Mouse (Mus musculus): ENCODE results near the gene Bzw1.
A peak's percentile ranks its signal among the peaks of the same experiment; 100 is the strongest.
"Not testable (repeated sequence)": the region's sequence is repeated elsewhere in the genome, so short reads cannot be mapped to it uniquely, and the experiment has no call there.

Gene Bzw1

GRCm38 (mm10) chr1:58392652-58393283 lies at the start of gene Bzw1:
Bzw1 (plus strand) TSS chr1:58392898.
- peak; percentile 94 for DNase-seq (ENCODE audit: low read depth, low spot score)

GRCm38 (mm10) chr1:58343861-58344260 lies 48.8 kb upstream of the Bzw1 start:
- no peak for DNase-seq (ENCODE audit: low read depth, low spot score)

GRCm38 (mm10) chr1:58344570-58344969 lies 48.1 kb upstream of the Bzw1 start:
- DNase-seq (ENCODE audit: low read depth, low spot score): no peak

- DNase-seq (ENCODE audit: low read depth, low spot score): no peak
Observed at GRCm38 (mm10) chr1:58346159-58346558, 46.5 kb upstream of the Bzw1 start.

- DNase-seq (ENCODE audit: low read depth, low spot score): no peak
Observed at GRCm38 (mm10) chr1:58348712-58349111, 44.0 kb upstream of the Bzw1 start.

- no peak for DNase-seq (ENCODE audit: low read depth, low spot score)
Observed at GRCm38 (mm10) chr1:58353238-58353893, 39.3 kb upstream of the Bzw1 start.

GRCm38 (mm10) chr1:58358958-58359901 lies 33.5 kb upstream of the Bzw1 start:
- DNase-seq (ENCODE audit: low read depth, low spot score): peak; percentile 65

- no peak for DNase-seq (ENCODE audit: low read depth, low spot score)
Observed at GRCm38 (mm10) chr1:58362296-58362695, 30.4 kb upstream of the Bzw1 start.

GRCm38 (mm10) chr1:58364551-58364950 lies 28.1 kb upstream of the Bzw1 start:
- DNase-seq (ENCODE audit: low read depth, low spot score): no peak

- DNase-seq (ENCODE audit: low read depth, low spot score): no peak
Observed at GRCm38 (mm10) chr1:58365829-58366228, 26.9 kb upstream of the Bzw1 start.

- DNase-seq (ENCODE audit: low read depth, low spot score): no peak
Observed at GRCm38 (mm10) chr1:58366737-58367471, 25.8 kb upstream of the Bzw1 start.

- DNase-seq (ENCODE audit: low read depth, low spot score): no peak
Observed at GRCm38 (mm10) chr1:58369716-58370115, 23.0 kb upstream of the Bzw1 start.

GRCm38 (mm10) chr1:58374266-58374665 lies 18.4 kb upstream of the Bzw1 start:
- not testable (repeated sequence) for DNase-seq (ENCODE audit: low read depth, low spot score)

- DNase-seq (ENCODE audit: low read depth, low spot score): no peak
Observed at GRCm38 (mm10) chr1:58375574-58376147, 17.0 kb upstream of the Bzw1 start.

GRCm38 (mm10) chr1:58382586-58383281 lies 10.0 kb upstream of the Bzw1 start:
- peak; percentile 17 for DNase-seq (ENCODE audit: low read depth, low spot score)

- DNase-seq (ENCODE audit: low read depth, low spot score): no peak
Observed at GRCm38 (mm10) chr1:58391421-58392267, 1.1 kb upstream of the Bzw1 start.

GRCm38 (mm10) chr1:58392268-58392651 lies 438 bp upstream of the Bzw1 start:
- no peak for DNase-seq (ENCODE audit: low read depth, low spot score)

GRCm38 (mm10) chr1:58393284-58394195 lies 842 bp downstream of the Bzw1 start:
- no peak for DNase-seq (ENCODE audit: low read depth, low spot score)

- DNase-seq (ENCODE audit: low read depth, low spot score): no peak
Observed at GRCm38 (mm10) chr1:58395341-58395740, 2.6 kb downstream of the Bzw1 start.

All from skeletal muscle tissue, adult 2 months (tissue).